ENCODE assay signal across 11 mouse cellular contexts in genomic region chr17:27603522-27604234, GRCm38 (mm10). TPM values are rescaled to one million over a fixed set of nuclear protein-coding genes. Genes with fewer than 3 reads are reported as not detected.
DNase-seq lines count a peak whose midpoint lies in the region; ATAC-seq and TF ChIP-seq lines count a peak whose summit lies in the region.
"Had no signal": no experiment of that assay in that cellular context is flagged by ENCODE, and none has a peak within 500 bp of the region (broad histone marks: within the 10 kb centered on the region; RNA-seq: fewer than 3 reads in every experiment).

No protein-coding gene starts in this region.

- TF ChIP-seq CTCF in E14TG2a.4 (conservative IDR thresholded peaks at IDR 0.05; ENCODE audit: low read length), result no peak

- no peak overlapping the region for H3K27ac ChIP-seq in forebrain, embryonic 13.5 days
- no peak overlapping the region for H3K27ac ChIP-seq in forebrain, embryonic 10.5 days

- H3K4me2 ChIP-seq in forebrain, embryonic 13.5 days, result no peak overlapping the region

- no peak for ATAC-seq in forebrain, embryonic 13.5 days
- ATAC-seq: CD4-positive, CD25-positive, alpha-beta regulatory T cell, adult 4 months had no signal

- WGBS in forebrain, embryonic 13.5 days, result 83% methylated on average over 21 of the region's 21 CpGs
- WGBS in forebrain, embryonic 10.5 days, result 90% methylated on average over 21 of the region's 21 CpGs

- H3K4me1 ChIP-seq in forebrain, embryonic 13.5 days, result peaks cover 41% of the 10 kb centered on the region
- H3K4me1 ChIP-seq in forebrain, embryonic 10.5 days, result peaks cover 24% of the 10 kb centered on the region
- H3K4me1 ChIP-seq in E14TG2a.4 (replicated peaks; ENCODE audit: low read depth, low read length), result peaks cover 90% of the 10 kb centered on the region

- H3K27me3 ChIP-seq in forebrain, embryonic 13.5 days, result no peaks in the 10 kb centered on the region
- no peaks in the 10 kb centered on the region for H3K27me3 ChIP-seq in forebrain, embryonic 10.5 days (ENCODE audit: poor library complexity, severe bottlenecking)
- no peaks in the 10 kb centered on the region for H3K27me3 ChIP-seq in E14TG2a.4 (ENCODE audit: insufficient read depth, low read length)

- H3K9me3 ChIP-seq in forebrain, embryonic 13.5 days (replicated peaks), result no peaks in the 10 kb centered on the region
- H3K9me3 ChIP-seq in forebrain, embryonic 10.5 days, result no peaks in the 10 kb centered on the region
- no peaks in the 10 kb centered on the region for H3K9me3 ChIP-seq in E14TG2a.4 (ENCODE audit: low read length)

- DNase-seq in forebrain, embryonic 10.5 days (ENCODE audit: extremely low spot score, low spot score), result no peak
- peak; percentile 65 to 81 for DNase-seq in gastrocnemius, adult 8-10 months (ENCODE audit: low spot score in 2 of 2)
- peak; percentile 23 for DNase-seq in heart, postnatal 25 days (ENCODE audit: low spot score)
- DNase-seq in Muller cell, postnatal 12 days (ENCODE audit: inconsistent ontology term), result no peak
- no peak for DNase-seq in spleen, adult 12 weeks (ENCODE audit: low spot score)
- no peak for DNase-seq in thymus, postnatal 10 days (ENCODE audit: low spot score in 2 of 2)
- DNase-seq: adrenal gland, adult 8-10 months; kidney, postnatal 36 days had no signal

- 0 out of 2 replicates have a peak overlapping the region, but pooled peaks have one; percentile 8 for H3K9ac ChIP-seq in forebrain, embryonic 13.5 days

- peaks cover 8% of the 10 kb centered on the region for H3K36me3 ChIP-seq in forebrain, embryonic 13.5 days (ENCODE audit: poor library complexity, severe bottlenecking)
- H3K36me3 ChIP-seq in forebrain, embryonic 10.5 days (replicated peaks), result peaks cover 34% of the 10 kb centered on the region
- H3K36me3 ChIP-seq in E14TG2a.4 (ENCODE audit: insufficient read depth, low read length), result peaks cover 40% of the 10 kb centered on the region

- intact Hi-C loops in heart, postnatal 25 days (cut with DNase I), result loop anchor here (2.0 kb wide), 1 partner anchor 17 kb away; no protein-coding TSS in a partner anchor

- no peak overlapping the region for H3K4me3 ChIP-seq in forebrain, embryonic 13.5 days
- no peak overlapping the region for H3K4me3 ChIP-seq in forebrain, embryonic 10.5 days
- H3K4me3 ChIP-seq in E14TG2a.4 (replicated peaks; ENCODE audit: low read length), result peak overlapping the region; percentile 37

RNA-seq across cellular contexts. Expression of gene Nudt3, which starts 19.6 kb away (rescaled TPM):
- polyA plus RNA-seq in forebrain, embryonic 13.5 days (2015; fragmentation: Nextera tagmentation; extraction: Ambion mirVana), result 191 and 196 TPM in 2 replicates
- polyA plus RNA-seq in forebrain, embryonic 10.5 days (2016; fragmentation: Nextera tagmentation; extraction: Ambion mirVana), result 81.9 and 91.7 TPM in 2 replicates
- 100 to 1,000 TPM; 260 to 347 (median 290) TPM for total RNA-seq in gastrocnemius, adult 8-10 months (2022)
- 100 to 1,000 TPM; 343 TPM for total RNA-seq in heart, postnatal 25 days (2021)

RNA-seq across cellular contexts. Expression of gene RPS10-NUDT3, which starts 31.3 kb away (rescaled TPM):
- polyA plus RNA-seq in forebrain, embryonic 13.5 days (2015; fragmentation: Nextera tagmentation; extraction: Ambion mirVana), result not detected in 2 replicates
- polyA plus RNA-seq in forebrain, embryonic 10.5 days (2016; fragmentation: Nextera tagmentation; extraction: Ambion mirVana), result not detected in 2 replicates
- total RNA-seq in gastrocnemius, adult 8-10 months (2022), result 1 to 10 TPM in 2 of 4 experiments, not detected in 2; 1.5 to 2.2 TPM
- total RNA-seq in heart, postnatal 25 days (2021), result under 1 TPM in 1 of 2 experiments, not detected in 1; 0.94 TPM
- total RNA-seq: adrenal gland, adult 8-10 months had no signal
- polyA plus RNA-seq: CD4-positive, CD25-positive, alpha-beta regulatory T cell, adult 4 months had no signal

RNA-seq across cellular contexts. Expression of gene Rps10, which starts 32.8 kb away (rescaled TPM):
- 659 and 777 TPM in 2 replicates for polyA plus RNA-seq in forebrain, embryonic 13.5 days (2015; fragmentation: Nextera tagmentation; extraction: Ambion mirVana)
- 919 and 934 TPM in 2 replicates for polyA plus RNA-seq in forebrain, embryonic 10.5 days (2016; fragmentation: Nextera tagmentation; extraction: Ambion mirVana)
- total RNA-seq in gastrocnemius, adult 8-10 months (2022), result 100 to 1,000 TPM; 332 to 455 (median 370) TPM
- 100 to 1,000 TPM; 476 to 516 TPM for total RNA-seq in heart, postnatal 25 days (2021)

RNA-seq across cellular contexts. Expression of gene AI413582, which starts 38.1 kb away (rescaled TPM):
- polyA plus RNA-seq in forebrain, embryonic 13.5 days (2015; fragmentation: Nextera tagmentation; extraction: Ambion mirVana), result 22.2 and 25.2 TPM in 2 replicates
- 12.5 and 12.7 TPM in 2 replicates for polyA plus RNA-seq in forebrain, embryonic 10.5 days (2016; fragmentation: Nextera tagmentation; extraction: Ambion mirVana)
- total RNA-seq in gastrocnemius, adult 8-10 months (2022), result 1 to 10 TPM; 1.7 to 3.9 (median 2.8) TPM
- 1 to 10 TPM; 7.3 to 7.7 TPM for total RNA-seq in heart, postnatal 25 days (2021)

RNA-seq across cellular contexts. Expression of gene Hmga1, which starts 47.4 kb away (rescaled TPM):
- 147 and 165 TPM in 2 replicates for polyA plus RNA-seq in forebrain, embryonic 13.5 days (2015; fragmentation: Nextera tagmentation; extraction: Ambion mirVana)
- polyA plus RNA-seq in forebrain, embryonic 10.5 days (2016; fragmentation: Nextera tagmentation; extraction: Ambion mirVana), result 821 and 911 TPM in 2 replicates
- total RNA-seq in gastrocnemius, adult 8-10 months (2022), result 10 to 100 TPM; 27.6 to 34.9 (median 31.9) TPM
- total RNA-seq in heart, postnatal 25 days (2021), result 10 to 100 TPM; 35.2 to 42.0 TPM

Comparison
In these comparisons a context has a peak if more than half of its experiments do, and no peak if none do; other contexts are left out.
1. DNase-seq: peak in gastrocnemius, adult 8-10 months (2 of 2) and heart, postnatal 25 days (single experiment); none in forebrain, embryonic 10.5 days (single experiment), Muller cell, postnatal 12 days (single experiment), spleen, adult 12 weeks (single experiment) and thymus, postnatal 10 days (0 of 2).